Mouse (Mus musculus) CD8-positive naive resting alpha-beta T cell, adult 2 months (primary cell): ENCODE results near the gene Rest.

ENCODE experiments used
- DNase-seq, 2 experiments: peaks; one replicate each; pipeline ENCODE4 v3.0.0; 2022; ENCODE audit warnings: low read depth in 2 of 2, low spot score in 2 of 2

Gene Rest

DNA sequence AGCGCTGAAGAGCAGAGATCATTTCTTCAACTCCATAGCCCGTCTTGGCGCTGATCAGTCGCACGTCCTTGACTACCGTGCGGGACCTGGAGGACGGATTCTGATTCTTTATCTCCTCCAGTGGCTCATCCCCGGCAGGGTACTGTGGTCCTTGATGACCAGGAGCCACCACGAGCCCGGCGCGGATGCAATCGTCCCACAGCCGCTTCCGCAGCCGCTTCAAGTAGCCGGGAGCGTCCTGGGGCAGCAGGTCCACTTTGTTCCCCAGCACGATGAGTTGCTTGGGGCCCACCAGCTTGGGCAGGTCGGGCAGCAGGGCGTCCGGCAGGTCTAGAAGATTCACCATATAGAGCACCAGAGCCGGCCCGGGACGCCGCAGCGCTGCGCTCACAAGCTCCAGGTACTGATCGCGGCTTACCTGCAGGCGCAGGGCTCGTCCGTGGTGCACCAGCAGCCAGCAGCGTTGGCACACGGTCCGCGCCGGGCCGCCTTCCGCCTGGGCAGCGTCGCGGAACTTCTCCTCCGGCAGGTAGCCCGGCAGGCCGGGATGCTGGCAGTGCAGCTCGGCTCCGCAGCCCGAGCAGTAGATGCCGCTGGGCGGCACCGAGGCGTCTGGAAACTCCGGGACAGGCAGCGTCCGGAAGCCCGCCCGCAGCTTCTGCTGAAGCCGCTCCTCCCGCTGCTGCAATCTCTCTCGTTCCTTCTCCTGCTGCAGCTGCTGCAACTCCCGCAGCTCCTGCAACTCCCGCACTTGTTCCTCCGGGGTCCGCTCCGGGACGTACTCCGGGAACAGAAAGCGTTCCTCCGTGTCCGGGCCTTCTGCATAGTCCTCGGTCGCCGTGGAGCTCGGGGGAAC lies 44.0 kb downstream of the Rest start:
- peak; percentile 1 to 10 for DNase-seq

DNA sequence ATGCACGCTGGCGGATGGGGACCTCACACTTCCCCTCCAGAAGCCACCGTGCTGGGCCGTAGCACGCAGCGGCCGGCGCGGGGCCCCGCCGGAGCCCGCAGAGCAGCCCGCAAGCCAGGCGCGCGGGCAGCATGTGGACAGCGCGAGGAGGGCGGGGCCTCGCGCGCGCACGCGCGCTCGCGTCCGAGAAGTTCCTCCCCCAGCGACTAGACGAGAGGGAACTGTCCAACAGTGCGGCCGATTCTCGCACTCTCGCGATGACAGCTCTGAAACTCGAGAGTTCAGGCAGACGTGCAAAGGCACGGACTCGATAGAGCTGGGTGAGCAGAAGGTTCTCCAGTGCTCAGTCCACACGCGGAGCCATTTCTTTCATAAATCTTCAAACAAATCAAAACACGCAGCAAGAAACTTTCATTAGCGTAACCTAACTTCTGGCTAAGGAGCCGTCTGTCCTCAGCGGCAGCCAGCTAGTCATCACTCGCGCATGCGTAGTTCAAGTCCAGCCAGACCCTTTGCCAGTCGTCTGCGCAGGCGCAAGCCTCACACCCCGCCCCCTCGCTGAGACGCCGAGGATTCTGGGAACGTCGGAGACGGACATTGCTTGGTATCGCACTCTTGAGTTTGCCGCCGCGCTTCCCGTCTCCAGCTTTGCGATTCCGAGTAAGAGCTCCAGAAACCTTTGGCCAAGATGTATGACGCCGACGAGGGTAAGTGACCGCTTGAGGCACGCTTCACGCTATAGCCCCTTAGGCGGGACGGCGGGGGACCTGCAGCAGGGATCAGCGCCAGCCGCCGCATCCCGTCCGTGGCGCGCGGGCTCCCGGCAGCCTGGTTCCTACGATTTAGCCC lies 44.9 kb downstream of the Rest start, which contains the start of the genes Noa1 and Polr2b:
Gene Noa1, minus strand, starts transcription at position 161 of the 849 bp plus-strand sequence.
Gene Polr2b, plus strand, starts transcription at position 224 of the 849 bp plus-strand sequence.
- peak; percentile 98 to 99 for DNase-seq

- no peak for DNase-seq
These were observed 48.9 kb downstream of the Rest start for GRCm38 (mm10) chr5:77314206-77314605.

DNA sequence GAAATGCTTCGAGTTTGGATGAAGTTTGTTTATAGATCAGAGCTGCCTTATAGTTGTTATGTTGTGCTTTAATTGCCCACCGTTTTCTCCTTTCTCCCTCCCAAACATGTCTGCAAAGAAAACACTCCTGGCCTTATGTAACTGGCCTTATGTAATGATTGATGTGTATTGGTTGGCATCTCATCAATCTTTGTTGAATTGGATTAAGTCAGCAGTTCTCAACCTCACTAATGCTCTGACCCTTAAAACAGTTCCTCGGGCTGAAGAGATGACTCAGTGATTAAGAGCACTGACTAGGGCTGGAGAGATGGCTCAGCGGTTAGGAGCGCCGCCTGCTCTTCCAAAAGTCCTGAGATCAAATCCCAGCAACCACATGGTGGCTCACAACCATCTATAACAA lies 49.7 kb downstream of the Rest start:
- no peak for DNase-seq

DNA sequence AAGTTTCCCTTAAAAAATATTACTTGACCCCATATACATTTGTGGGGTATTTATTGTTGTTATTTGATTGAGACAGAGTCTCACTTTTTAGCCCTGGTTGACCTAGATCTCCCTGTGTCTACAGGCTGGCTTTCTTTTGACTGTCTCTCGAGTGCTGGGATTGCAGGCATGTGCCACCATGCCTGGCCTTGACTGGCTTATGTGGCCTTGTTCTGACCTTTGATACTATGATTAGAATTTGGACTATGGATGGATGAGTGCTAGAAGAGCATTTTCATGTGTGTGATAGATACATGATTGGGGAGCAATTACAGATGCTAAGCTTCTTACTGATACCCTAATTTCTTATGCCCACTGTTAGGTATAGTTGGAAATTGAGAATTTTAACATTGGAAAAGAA lies 59.6 kb downstream of the Rest start:
- DNase-seq: no peak

GRCm38 (mm10) chr5:77330154-77330553 lies 64.9 kb downstream of the Rest start:
- no peak for DNase-seq
